Mouse (Mus musculus): ENCODE measurements at regions not wholly inside any gene's neighbourhood (a gene's known extent, or its start where the extent isn't known, plus 50 kb on each side); places are given as distances from the start of the nearest gene placed in this dataset.
"Not testable (repeated sequence)": the region's sequence is repeated elsewhere in the genome, so short reads cannot be mapped to it uniquely, and the experiment has no call there.

- no peak for TF ChIP-seq USF1 (IDR thresholded peaks at IDR 0.05; ENCODE audit: low read depth, low read length)
- no peak for TF ChIP-seq ELF1 (IDR thresholded peaks at IDR 0.05; ENCODE audit: low read depth, low read length)
Measured at GRCm38 (mm10) chr12:115222671-115223070, 824.9 kb upstream of the Zfp386 start (continued).

DNA sequence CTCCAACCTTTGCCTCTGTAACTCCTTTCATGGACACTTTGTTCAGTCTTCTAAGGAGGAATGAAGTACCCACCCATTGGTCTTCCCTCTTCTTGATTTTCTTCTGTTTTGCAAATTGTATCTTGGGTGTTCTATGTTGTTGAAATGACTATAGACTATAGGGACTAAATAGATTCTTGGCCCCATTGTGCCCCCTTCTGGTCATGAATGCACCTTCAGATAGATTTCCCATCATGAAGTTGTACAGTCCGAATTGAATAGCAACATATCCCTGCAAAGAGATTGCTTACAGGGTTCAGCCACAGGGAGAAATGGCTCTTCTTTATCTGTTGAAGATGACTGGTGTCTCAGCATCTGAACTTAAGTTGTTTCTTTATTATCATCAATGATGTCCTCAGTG, 817.6 kb upstream of the Zfp386 start:
- Histone ChIP-seq H3K27me3 (ENCODE audit: control insufficient read depth in 1 of 2, insufficient read depth in 2 of 2, low read length in 2 of 2) (no peaks in the 10 kb centered on the region), H3K4me3 (ENCODE audit: control insufficient read depth in 1 of 2, insufficient read depth in 1 of 2, low read depth in 2 of 2, low read length in 2 of 2) (no peak overlapping the region), H3K9me3 (replicated peaks; ENCODE audit: insufficient read depth, low read length) (no peaks in the 10 kb centered on the region), H3K27ac (ENCODE audit: control insufficient read depth, low read depth, low read length) (no peak overlapping the region), H3K79me2 (ENCODE audit: control insufficient read depth, insufficient read depth, low read length, poor library complexity) (no peaks in the 10 kb centered on the region), H3K36me3 (ENCODE audit: control insufficient read depth in 1 of 2, insufficient read depth in 2 of 2, low read length in 2 of 2) (no peaks in the 10 kb centered on the region), H3K4me1 (ENCODE audit: control insufficient read depth in 1 of 2, insufficient read depth in 2 of 2, low read length in 2 of 2) (no peaks in the 10 kb centered on the region), H3K9ac (ENCODE audit: control insufficient read depth, low read depth, low read length, poor library complexity, severe bottlenecking) (no peak overlapping the region)
- no peak for DNase-seq (ENCODE audit: low read depth, low spot score)
- no peak for TF ChIP-seq NELFE (IDR thresholded peaks at IDR 0.05; ENCODE audit: low read depth, low read length)
- TF ChIP-seq CHD2 (IDR thresholded peaks at IDR 0.05; ENCODE audit: low read length): no peak
- no peak for TF ChIP-seq POLR2AphosphoS2 (IDR thresholded peaks at IDR 0.05; ENCODE audit: low read length)
- TF ChIP-seq ZC3H11A (IDR thresholded peaks at IDR 0.05; ENCODE audit: low read depth, low read length): no peak
- no peak for TF ChIP-seq USF2 (IDR thresholded peaks at IDR 0.05; ENCODE audit: borderline replicate concordance in 1 of 2, insufficient read depth in 1 of 2, low read depth in 1 of 2, low read length in 2 of 2)
- TF ChIP-seq GABPA (IDR thresholded peaks at IDR 0.05; ENCODE audit: low read depth, low read length): no peak
- no peak for TF ChIP-seq UBTF (IDR thresholded peaks at IDR 0.05; ENCODE audit: borderline replicate concordance, insufficient read depth, low read depth, low read length)
- TF ChIP-seq TBP (IDR thresholded peaks at IDR 0.05; ENCODE audit: low read depth, low read length): no peak
- no peak for TF ChIP-seq HCFC1 (IDR thresholded peaks at IDR 0.05; ENCODE audit: low read depth, low read length)
- no peak for TF ChIP-seq MAZ (IDR thresholded peaks at IDR 0.05; ENCODE audit: low read depth, low read length)
- TF ChIP-seq ZMIZ1 (IDR thresholded peaks at IDR 0.05; ENCODE audit: low read depth, low read length): no peak
- no peak for TF ChIP-seq SIN3A (IDR thresholded peaks at IDR 0.05; ENCODE audit: low read length)
- no peak for TF ChIP-seq JUND (IDR thresholded peaks at IDR 0.05; ENCODE audit: low read depth, low read length)
- no peak for TF ChIP-seq NRF1 (IDR thresholded peaks at IDR 0.05; ENCODE audit: insufficient read depth, low read depth, low read length, poor library complexity, severe bottlenecking)

DNA sequence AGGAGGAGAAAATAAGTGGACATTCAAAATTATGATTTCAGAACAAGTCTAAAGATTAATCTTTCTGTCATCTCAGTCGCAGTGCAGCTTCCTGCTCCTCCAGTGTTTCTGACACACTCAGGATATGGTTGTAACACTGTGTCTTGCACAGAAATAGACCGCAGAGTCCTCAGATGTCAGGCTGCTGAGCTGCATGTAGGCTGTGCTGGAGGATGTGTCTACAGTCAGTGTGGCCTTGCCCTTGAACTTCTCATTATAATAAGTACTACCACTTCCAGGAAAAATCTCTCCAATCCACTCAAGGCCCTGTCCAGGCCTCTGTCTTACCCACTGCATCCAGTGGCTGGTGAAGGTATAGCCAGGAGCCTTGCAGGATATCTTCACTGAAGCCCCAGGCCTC, 804.9 kb upstream of the Zfp386 start:
- H3K79me2 ChIP-seq (ENCODE audit: control insufficient read depth, insufficient read depth, low read length, poor library complexity); H3K4me3 ChIP-seq (ENCODE audit: control insufficient read depth in 1 of 2, insufficient read depth in 1 of 2, low read depth in 2 of 2, low read length in 2 of 2); H3K27me3 ChIP-seq (ENCODE audit: control insufficient read depth in 1 of 2, insufficient read depth in 2 of 2, low read length in 2 of 2); DNase-seq (ENCODE audit: low read depth, low spot score); H3K4me1 ChIP-seq (ENCODE audit: control insufficient read depth in 1 of 2, insufficient read depth in 2 of 2, low read length in 2 of 2); H3K27ac ChIP-seq (ENCODE audit: control insufficient read depth, low read depth, low read length); H3K36me3 ChIP-seq (ENCODE audit: control insufficient read depth in 1 of 2, insufficient read depth in 2 of 2, low read length in 2 of 2); H3K9me3 ChIP-seq (replicated peaks; ENCODE audit: insufficient read depth, low read length); H3K9ac ChIP-seq (ENCODE audit: control insufficient read depth, low read depth, low read length, poor library complexity, severe bottlenecking): not testable (repeated sequence)

GRCm38 (mm10) chr12:115247298-115247697, 800.2 kb upstream of the Zfp386 start:
- DNase-seq (ENCODE audit: low read depth, low spot score); H3K27me3 ChIP-seq (ENCODE audit: control insufficient read depth in 1 of 2, insufficient read depth in 2 of 2, low read length in 2 of 2); H3K9ac ChIP-seq (ENCODE audit: control insufficient read depth, low read depth, low read length, poor library complexity, severe bottlenecking); H3K9me3 ChIP-seq (replicated peaks; ENCODE audit: insufficient read depth, low read length); H3K36me3 ChIP-seq (ENCODE audit: control insufficient read depth in 1 of 2, insufficient read depth in 2 of 2, low read length in 2 of 2); H3K27ac ChIP-seq (ENCODE audit: control insufficient read depth, low read depth, low read length); H3K4me1 ChIP-seq (ENCODE audit: control insufficient read depth in 1 of 2, insufficient read depth in 2 of 2, low read length in 2 of 2); H3K79me2 ChIP-seq (ENCODE audit: control insufficient read depth, insufficient read depth, low read length, poor library complexity); H3K4me3 ChIP-seq (ENCODE audit: control insufficient read depth in 1 of 2, insufficient read depth in 1 of 2, low read depth in 2 of 2, low read length in 2 of 2): not testable (repeated sequence)

All from MEL (cell line).